Mouse (Mus musculus) heart, adult 2 months (tissue): ENCODE data around the gene Arhgef26.

Experiments
- CTCF ChIP-seq: fragments of 200-600 bp; IDR thresholded peaks from 2 replicates; pipeline ENCODE4 v1.8.1; 2022; ENCODE audit warnings: antibody characterized with exemption, mild to moderate bottlenecking, moderate library complexity
- POLR2A ChIP-seq: fragments of 200-500 bp; IDR thresholded peaks from 2 replicates; pipeline ENCODE4 v1.6.1; 2011; ENCODE audit warnings: mild to moderate bottlenecking, low read depth, low read length, control low read depth; ENCODE audit not compliant: insufficient read depth

DNA sequence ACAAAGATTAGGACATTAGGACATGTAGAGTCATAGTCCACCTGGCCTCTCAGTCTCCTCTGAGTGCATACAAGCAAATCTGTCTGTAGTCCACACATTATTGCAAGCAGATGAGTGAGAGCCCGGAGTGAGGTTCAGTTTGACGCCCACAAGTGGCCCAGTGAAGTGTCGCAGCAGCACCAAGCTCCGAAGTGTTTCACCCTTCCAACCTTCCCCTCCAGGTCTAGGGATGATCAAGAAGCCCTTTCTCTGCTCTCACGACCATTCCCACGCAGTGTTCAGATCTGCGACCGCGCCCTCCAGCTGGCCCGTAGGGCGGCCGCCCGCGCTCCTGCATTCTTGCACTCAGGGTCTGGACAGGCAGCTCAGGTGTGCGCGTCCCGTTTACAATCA lies 313 bp downstream of the Arhgef26 start:
- TF ChIP-seq CTCF = no peak
- TF ChIP-seq POLR2A = no peak
